Mouse (Mus musculus): ENCODE results near the gene Cnot6.

DNA sequence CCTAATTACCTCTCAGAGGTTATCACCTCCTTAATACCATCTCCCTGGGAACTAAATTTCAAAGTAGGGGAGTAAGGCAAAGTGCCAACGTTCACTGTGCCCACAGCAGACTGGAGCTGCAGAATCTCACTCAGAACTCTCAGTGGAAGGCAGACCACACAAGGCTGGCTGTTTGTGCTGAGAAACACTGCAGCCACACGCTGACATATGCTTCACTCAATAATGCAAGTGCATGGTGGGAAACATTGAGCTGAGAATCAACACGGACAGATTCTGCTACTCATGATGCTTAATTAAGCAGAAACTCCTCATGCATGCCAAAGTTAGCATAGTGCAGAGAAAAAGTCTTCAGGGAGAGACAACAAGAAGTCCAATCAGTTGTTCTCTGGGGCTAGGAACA lies 33.3 kb upstream of the Cnot6 start:
- TF ChIP-seq POLR2A (IDR thresholded peaks at IDR 0.05; ENCODE audit: extremely low read depth, insufficient read depth, low read length) (no peak), CTCF (IDR thresholded peaks at IDR 0.05; ENCODE audit: extremely low read depth, insufficient read depth, low read length) (no peak)
